Mouse (Mus musculus): Measurements from ENCODE around the gene Nhlrc1.

Nhlrc1 gene

DNA sequence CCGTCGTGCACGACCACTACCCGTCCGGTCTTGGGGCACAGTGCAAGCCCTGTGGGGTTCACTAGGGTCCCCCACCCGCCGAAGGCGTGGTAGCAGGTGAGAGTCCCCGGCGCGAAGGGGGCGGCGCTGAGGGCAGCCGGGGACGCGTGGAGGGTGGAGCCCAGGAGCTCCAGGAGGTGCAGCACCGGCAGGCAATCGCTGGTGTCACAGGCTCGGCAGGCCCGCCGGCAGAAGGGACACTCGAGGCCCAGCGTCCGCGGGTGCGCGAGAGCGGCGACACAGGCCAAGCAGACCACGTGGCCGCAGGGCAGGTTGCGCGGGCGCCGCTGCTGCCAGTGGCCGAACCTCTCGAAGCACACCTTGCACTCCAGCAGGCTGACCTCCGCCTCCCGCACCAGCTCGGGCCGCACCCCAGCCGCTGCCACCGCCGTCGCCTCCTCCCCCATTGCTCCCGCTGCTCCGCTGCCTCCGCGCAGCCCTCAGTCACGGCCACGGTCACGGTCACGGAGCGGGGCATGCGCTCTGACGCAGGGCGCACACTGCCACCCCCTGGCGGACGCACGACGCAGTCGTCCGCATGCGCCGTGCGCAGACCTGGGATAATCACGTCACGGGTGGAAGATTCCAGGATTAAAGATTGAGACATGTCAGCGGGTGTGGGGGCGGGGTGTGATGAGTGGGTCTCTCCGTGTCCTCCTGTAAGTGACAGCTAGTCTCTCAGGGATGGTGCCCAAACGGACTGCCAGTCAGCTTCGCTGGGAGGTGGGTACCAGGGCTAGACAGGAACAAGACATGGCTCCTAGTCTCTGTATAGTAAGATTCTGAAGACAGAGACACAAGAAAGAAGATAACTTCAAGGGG, at the start of gene Nhlrc1:
Gene Nhlrc1, minus strand, starts transcription at position 517 of the 861 bp plus-strand sequence.
- DNase-seq = peak; percentile 83

DNA sequence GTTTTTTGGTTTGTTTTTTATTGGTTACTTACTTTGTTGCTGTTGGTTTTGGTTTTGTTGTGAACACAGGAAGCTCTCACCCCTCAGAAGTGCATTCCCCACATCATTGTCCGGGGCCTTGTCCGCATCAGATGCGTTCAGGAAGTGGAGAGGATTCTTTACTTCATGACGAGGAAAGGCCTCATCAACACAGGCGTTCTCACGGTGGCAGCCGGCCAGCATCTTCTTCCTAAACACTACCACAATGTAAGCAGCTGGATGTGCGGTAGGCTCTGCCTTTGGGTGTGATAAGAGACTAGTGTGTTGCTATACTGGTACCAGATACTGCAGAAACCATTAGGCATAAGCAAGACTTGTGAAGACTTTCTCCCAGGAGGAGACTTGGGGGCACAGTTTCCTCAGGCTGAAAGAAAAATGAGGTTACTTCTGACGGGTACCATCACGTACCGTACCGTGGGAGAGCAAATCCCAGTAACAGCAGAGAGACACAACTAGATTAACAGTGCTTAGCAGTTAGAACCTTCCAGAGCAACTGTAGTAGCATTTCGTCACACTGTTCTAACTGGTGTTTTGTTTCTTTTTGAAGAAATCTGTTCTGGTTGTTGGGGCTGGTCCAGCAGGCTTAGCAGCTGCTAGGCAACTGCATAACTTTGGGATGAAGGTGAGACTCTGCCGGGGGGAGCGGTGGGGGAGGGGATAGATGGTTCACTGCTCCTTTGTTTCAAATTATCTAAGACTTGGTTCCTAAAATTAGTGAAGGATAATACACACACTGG, 49.5 kb upstream of the Nhlrc1 start:
- no peak for DNase-seq

DNA sequence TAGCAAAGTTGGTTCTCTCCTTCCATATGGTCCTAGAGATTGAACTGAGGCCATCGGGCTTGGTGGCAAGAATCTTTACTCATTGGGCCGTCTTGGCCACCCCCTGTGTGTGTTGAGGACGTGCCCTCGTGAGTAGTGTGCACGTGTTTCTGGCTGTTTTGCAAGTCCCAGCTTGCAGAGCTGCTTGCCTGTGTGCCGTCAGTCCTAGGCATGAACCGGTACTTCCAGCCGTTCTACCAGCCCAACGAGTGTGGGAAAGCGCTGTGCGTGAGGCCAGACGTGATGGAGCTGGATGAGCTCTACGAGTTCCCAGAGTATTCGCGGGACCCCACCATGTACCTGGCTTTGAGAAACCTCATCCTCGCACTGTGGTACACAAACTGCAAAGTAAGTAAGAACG, 48.1 kb upstream of the Nhlrc1 start:
- no peak for DNase-seq

GRCm38 (mm10) chr13:47056781-47057180, 42.1 kb upstream of the Nhlrc1 start:
- DNase-seq = no peak

- DNase-seq = no peak
Measured at GRCm38 (mm10) chr13:47056126-47056525, 41.5 kb upstream of the Nhlrc1 start.

DNA sequence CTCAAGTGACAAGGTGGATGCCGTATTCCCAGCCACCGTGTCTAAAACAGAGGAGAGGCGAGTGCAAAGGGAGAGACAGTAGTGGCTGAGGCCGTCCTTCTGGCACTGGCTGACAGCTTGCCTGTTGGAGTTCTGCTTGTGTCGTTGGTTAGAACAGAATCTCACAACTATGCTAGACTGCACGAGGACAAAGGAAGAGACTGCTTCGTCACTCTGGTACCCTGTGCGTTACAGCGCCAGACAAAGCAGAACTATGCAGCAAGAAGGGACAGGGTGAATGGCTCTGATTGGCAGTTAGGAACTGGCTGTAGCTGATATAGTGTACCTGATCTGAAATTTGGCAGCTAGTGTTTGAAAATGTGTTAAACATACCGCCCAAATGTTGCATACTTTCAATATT, 39.3 kb upstream of the Nhlrc1 start:
- DNase-seq = no peak

GRCm38 (mm10) chr13:47050009-47050408, 35.4 kb upstream of the Nhlrc1 start:
- no peak for DNase-seq

DNA sequence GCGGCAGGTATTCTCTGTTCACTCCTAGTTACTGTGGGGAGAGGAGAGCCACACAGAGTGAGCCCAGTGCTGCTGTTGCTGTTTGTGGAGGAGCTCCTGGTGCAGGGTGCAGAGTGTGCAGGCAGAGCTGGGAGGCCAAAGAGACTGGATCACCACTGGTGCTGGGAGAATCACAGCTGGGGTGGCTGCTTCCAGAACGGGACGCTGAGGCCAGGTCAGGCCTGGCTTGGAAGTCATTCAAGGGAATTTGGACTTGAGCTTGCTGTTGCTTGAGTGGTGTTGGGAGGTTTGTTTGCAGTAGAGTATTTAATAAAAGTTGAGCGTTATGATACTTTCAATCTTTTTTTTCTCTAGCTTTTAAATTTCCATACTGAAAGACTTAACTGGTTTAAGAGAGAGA, 33.3 kb upstream of the Nhlrc1 start:
- DNase-seq = no peak

DNA sequence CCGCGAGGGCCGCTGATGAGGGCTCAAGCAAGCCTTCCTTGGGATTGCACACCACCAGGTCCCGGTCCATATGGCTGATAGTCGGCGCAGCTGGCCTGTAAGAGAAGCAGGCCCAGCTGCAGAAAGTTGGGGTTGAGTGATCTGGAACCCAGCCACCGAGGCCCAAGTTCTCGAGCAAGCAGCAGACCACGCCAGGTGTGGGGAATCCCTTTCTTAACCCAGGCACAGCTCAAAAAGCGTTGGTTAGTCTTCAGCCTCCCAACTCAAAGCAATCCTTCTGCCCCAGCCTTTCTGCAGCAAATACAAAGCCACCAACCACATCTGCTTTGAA, 29.9 kb upstream of the Nhlrc1 start, which contains the start of gene Tpmt:
Gene Tpmt, minus strand, starts transcription at position 121 of the 331 bp plus-strand sequence.
- DNase-seq = no peak

DNA sequence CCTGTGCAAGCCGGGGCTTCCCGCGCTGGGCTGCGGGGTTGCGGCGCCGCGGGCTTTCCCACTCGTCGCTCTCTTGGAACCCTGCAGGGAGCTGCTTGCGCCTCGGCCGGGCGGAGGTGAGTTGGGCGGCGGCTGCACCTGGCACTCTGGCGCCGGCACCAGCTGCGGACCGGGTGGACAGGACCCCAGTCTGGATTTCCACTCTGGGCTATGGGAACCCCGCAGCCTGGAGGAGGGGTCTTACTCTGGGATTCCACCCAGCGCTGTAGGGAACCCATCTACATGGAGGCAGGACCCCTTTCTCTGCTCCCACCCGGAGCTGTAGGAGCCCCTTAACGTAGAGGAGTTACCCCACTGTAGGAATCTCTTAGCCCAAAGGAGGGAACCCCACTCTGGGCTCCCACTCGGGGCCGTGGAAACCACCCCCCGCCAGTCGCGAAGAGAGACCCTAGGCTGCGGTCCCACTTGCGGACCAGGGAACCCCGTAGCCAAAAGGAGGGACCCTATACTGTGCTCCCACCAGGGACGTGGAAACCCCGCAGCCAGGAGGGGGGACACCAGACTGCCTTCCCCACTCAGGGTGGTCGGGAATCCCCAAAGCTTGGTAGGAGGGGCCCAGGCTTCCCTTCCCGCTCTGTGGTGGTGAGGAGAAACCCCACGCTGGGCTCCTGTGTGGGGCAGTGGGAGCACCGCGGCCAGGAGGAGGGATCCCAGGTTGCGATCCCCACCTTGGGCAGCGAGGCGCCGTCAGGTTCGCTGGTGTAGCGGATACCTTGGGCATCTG, 29.4 kb upstream of the Nhlrc1 start:
- peak; percentile 43 for DNase-seq

- peak; percentile 99 for DNase-seq
Measured at GRCm38 (mm10) chr13:47043030-47043680, 28.5 kb upstream of the Nhlrc1 start, which contains the start of gene Kdm1b. Gene Kdm1b, plus strand, starts transcription at chr13:47043499.

GRCm38 (mm10) chr13:47042024-47042633, 27.5 kb upstream of the Nhlrc1 start:
- peak; percentile 15 for DNase-seq

GRCm38 (mm10) chr13:47040061-47040460, 25.4 kb upstream of the Nhlrc1 start:
- no peak for DNase-seq

DNA sequence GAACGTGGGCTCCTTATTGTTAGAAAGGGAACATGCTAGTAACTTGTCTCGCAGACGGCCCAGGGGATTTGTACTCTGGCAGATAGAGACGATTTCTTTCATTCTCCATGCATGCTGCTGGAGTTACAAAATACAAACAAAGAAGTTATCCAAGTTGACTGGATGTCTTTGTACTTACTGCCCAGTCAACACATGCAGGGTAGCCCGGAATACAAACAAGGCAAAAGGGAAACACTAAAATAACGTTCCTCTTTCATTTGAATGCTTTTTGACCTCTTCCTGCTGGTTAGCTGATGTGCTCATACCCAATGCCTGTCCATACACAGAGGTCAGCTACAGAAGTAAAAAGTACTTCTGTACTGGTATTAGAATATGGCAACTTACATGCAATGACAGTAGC, 23.3 kb upstream of the Nhlrc1 start:
- DNase-seq = no peak

DNA sequence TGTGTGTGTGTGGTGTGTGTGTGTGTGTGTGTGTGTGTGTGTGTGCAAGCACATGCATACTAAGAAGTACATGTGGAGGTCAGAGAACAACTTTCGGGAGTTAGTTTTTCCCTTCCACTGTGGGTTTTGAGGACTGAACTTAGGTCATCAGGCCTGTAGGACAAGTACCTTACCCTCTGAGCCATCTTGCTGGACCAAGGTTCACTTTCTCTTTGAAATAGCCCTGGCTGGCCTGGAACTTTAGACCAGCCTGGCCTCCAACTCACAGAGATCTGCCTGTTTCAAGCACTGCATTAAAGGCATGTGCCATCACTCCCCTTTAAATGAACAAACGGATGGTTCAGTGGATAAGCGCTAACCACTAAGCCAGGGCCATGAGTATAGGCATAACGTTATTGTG, 19.0 kb upstream of the Nhlrc1 start:
- DNase-seq = no peak

- no peak for DNase-seq
Measured at GRCm38 (mm10) chr13:47030376-47031107, 15.9 kb upstream of the Nhlrc1 start.

- DNase-seq = no peak
Measured at GRCm38 (mm10) chr13:47020798-47021197, 6.1 kb upstream of the Nhlrc1 start.

GRCm38 (mm10) chr13:47019774-47020173, 5.1 kb upstream of the Nhlrc1 start:
- no peak for DNase-seq

GRCm38 (mm10) chr13:47017259-47017658, 2.6 kb upstream of the Nhlrc1 start:
- DNase-seq = peak; percentile 43

DNA sequence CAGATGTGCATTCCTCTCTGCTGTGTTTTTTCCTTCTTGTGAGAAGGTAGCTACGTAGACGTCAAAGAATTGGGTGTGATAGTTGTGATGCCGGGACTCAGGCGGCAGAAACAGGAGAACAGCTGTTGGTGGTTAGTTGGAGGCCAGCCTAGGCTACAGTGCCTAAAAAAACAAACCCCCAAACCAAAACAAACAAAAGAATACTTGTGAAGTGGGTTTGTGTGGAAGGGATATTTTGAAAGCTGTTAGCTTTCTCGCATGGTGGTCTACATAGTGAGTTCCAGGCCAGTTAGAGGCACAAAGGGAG, 498 bp upstream of the Nhlrc1 start:
- no peak for DNase-seq

- DNase-seq = peak; percentile 24
Measured at GRCm38 (mm10) chr13:47013740-47014139, 910 bp downstream of the Nhlrc1 start.

DNA sequence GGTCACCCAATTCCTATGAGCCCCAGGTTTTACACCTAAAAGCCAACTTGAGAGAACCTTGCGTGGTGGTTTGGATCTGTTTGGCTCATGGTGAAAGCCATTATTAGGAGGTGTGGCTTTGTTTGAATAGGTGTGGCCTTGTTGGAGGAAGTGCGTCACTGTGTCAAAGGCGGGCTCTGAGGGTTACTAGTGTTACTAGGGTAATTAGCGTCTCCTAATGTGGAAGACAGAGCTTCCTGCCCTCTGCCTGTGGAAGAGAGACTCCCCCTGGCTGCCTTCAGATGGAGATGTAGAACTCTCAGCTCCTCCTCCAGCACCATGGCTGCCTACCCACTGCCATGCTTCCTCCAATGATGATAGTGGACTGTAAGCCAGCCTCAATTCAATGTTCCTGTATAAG, 13.1 kb downstream of the Nhlrc1 start:
- DNase-seq = no peak

All from cerebellum, adult 8-10 months (tissue).